Mouse (Mus musculus): ENCODE measurements around the gene Vmn2r16. TPM values are rescaled to one million over a fixed set of nuclear protein-coding genes. Genes with fewer than 3 reads are reported as not detected.

The Vmn2r16 gene
- total RNA-seq (2021) = not detected
- not detected in 2 replicates for polyA plus RNA-seq (2012; rRNA removed)
- long read RNA-seq = 0 reads

DNA sequence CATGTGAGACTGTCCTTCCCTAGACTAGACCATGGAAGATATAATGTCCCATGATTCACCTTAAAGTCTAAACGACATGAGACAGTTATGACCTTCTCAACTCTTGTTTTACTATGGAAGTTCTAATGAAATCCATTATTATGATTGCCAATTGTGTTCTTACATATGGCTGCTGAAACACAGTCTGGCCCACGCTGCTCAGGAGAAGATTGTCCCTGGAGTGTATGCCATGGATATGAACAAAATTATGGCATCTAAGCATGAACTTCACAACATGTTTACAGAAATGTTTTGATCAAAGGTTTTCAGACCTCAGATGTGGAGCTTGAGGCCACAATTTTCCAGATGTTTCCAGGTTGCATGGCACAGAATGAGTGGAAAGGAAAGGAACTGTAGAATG lies at the start of gene Vmn2r16:
Gene Vmn2r16, plus strand, starts transcription at position 301 of the 400 bp plus-strand sequence.
- TF ChIP-seq EP300 (IDR thresholded peaks at IDR 0.05; ENCODE audit: insufficient read depth, low read depth, low read length) (no peak), POLR2A (IDR thresholded peaks at IDR 0.05; ENCODE audit: insufficient read depth, low read depth, low read length) (no peak), CTCF (IDR thresholded peaks at IDR 0.05) (no peak)
- intact Hi-C loops (cut with DNase I) = no loop called here

DNA sequence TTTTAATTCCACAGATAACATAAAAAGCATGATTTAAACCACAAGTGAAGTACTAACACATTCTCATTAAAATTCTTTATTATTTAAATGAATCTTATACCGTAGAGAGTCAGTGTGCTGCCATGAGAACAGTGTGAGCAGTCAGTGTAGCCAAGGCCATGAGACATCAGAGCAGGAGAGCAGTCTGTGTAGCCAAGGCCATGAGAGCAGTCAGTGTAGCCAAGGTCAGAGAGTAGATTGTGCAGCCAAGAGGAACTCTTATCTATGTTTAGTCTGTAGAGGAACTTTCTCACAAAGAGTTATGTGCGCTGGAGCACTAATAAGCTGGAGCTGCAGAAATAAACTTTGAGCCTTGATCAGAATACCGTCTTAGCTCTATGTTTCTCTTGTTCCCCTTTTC lies 35.3 kb upstream of the Vmn2r16 start:
- H3K4me1 ChIP-seq (ENCODE audit: control insufficient read depth, insufficient read depth, low read length) = no peaks in the 10 kb centered on the region
- 68% methylated on average over 3 of the region's 3 CpGs for WGBS
- H3K4me3 ChIP-seq = no peak overlapping the region
- H3K27ac ChIP-seq = no peak overlapping the region
- H3K36me3 ChIP-seq (ENCODE audit: control insufficient read depth, insufficient read depth, low read length) = no peaks in the 10 kb centered on the region
- no peak overlapping the region for H3K9ac ChIP-seq (ENCODE audit: low read depth, low read length)
- H3K79me2 ChIP-seq (replicated peaks; ENCODE audit: control insufficient read depth, insufficient read depth, low read length) = no peaks in the 10 kb centered on the region
- no peaks in the 10 kb centered on the region for H3K27me3 ChIP-seq (ENCODE audit: control insufficient read depth, insufficient read depth, low read length)
- no peak for DNase-seq
- TF ChIP-seq POLR2A (IDR thresholded peaks at IDR 0.05; ENCODE audit: insufficient read depth, low read depth, low read length) = no peak
- no peak for TF ChIP-seq EP300 (IDR thresholded peaks at IDR 0.05; ENCODE audit: insufficient read depth, low read depth, low read length)
- TF ChIP-seq CTCF (IDR thresholded peaks at IDR 0.05) = no peak
- intact Hi-C loops (cut with DNase I) = no loop called here

More for the DNA sequence above, at the start of gene Vmn2r16:
- H3K4me1 ChIP-seq (ENCODE audit: control insufficient read depth, insufficient read depth, low read length) = no peaks in the 10 kb centered on the region
- 39% methylated on average over 2 of the region's 2 CpGs for WGBS
- H3K36me3 ChIP-seq (ENCODE audit: control insufficient read depth, insufficient read depth, low read length) = no peaks in the 10 kb centered on the region
- no peak within 1 kb of the TSS for H3K27ac ChIP-seq
- DNase-seq = no peak
- no peaks in the 10 kb centered on the region for H3K79me2 ChIP-seq (replicated peaks; ENCODE audit: control insufficient read depth, insufficient read depth, low read length)
- H3K9ac ChIP-seq (ENCODE audit: low read depth, low read length) = no peak within 1 kb of the TSS
- H3K4me3 ChIP-seq = no peak within 1 kb of the TSS
- no peaks in the 10 kb centered on the region for H3K27me3 ChIP-seq (ENCODE audit: control insufficient read depth, insufficient read depth, low read length)

GRCm38 (mm10) chr5:109297544-109297943 lies 32.4 kb upstream of the Vmn2r16 start, which contains the start of gene Vmn2r15:
TSS of gene Vmn2r15 (minus strand) at chr5:109297644.
- Histone ChIP-seq H3K36me3 (ENCODE audit: control insufficient read depth, insufficient read depth, low read length) (no peaks in the 10 kb centered on the region), H3K27me3 (ENCODE audit: control insufficient read depth, insufficient read depth, low read length) (no peaks in the 10 kb centered on the region), H3K4me1 (ENCODE audit: control insufficient read depth, insufficient read depth, low read length) (no peaks in the 10 kb centered on the region), H3K4me3 (no peak within 1 kb of the TSS), H3K9ac (ENCODE audit: low read depth, low read length) (no peak within 1 kb of the TSS), H3K27ac (no peak within 1 kb of the TSS), H3K79me2 (replicated peaks; ENCODE audit: control insufficient read depth, insufficient read depth, low read length) (no peaks in the 10 kb centered on the region)
- intact Hi-C loops (cut with DNase I) = no loop called here
- 39% methylated on average over 3 of the region's 3 CpGs for WGBS
- no peak for TF ChIP-seq POLR2A (IDR thresholded peaks at IDR 0.05; ENCODE audit: insufficient read depth, low read depth, low read length)
- TF ChIP-seq CTCF (IDR thresholded peaks at IDR 0.05) = no peak
- no peak for TF ChIP-seq EP300 (IDR thresholded peaks at IDR 0.05; ENCODE audit: insufficient read depth, low read depth, low read length)
- DNase-seq = no peak

DNA sequence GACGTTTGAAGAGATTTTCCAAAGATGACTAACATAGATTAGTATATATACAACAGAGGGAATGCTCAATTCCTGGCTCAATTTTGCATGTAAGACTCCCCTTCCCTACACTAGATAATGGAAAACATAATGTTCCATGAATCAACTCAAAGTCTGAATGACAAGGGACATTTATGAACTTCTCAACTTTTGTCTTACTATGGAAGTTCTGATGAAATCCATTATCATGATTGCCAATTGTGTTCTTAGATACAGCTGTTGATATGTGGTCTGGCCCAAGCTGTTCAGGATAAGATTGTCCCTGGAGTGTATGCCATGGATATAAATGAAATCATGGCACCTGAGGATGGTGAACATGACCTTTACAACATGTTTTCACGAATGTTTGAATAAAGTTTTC lies 89.4 kb downstream of the Vmn2r16 start, which contains the start of gene Vmn2r17:
Gene Vmn2r17, plus strand, starts transcription at position 301 of the 400 bp plus-strand sequence.
- H3K36me3 ChIP-seq (ENCODE audit: control insufficient read depth, insufficient read depth, low read length) = no peaks in the 10 kb centered on the region
- 33% methylated on average over 2 of the region's 2 CpGs for WGBS
- no peaks in the 10 kb centered on the region for H3K79me2 ChIP-seq (replicated peaks; ENCODE audit: control insufficient read depth, insufficient read depth, low read length)

More for the DNA sequence above, 89.4 kb downstream of the Vmn2r16 start, which contains the start of gene Vmn2r17:
- DNase-seq = no peak
- TF ChIP-seq POLR2A (IDR thresholded peaks at IDR 0.05; ENCODE audit: insufficient read depth, low read depth, low read length) (no peak), EP300 (IDR thresholded peaks at IDR 0.05; ENCODE audit: insufficient read depth, low read depth, low read length) (no peak)
- no peak within 1 kb of the TSS for H3K4me3 ChIP-seq
- no peaks in the 10 kb centered on the region for H3K27me3 ChIP-seq (ENCODE audit: control insufficient read depth, insufficient read depth, low read length)
- H3K27ac ChIP-seq = no peak within 1 kb of the TSS
- H3K4me1 ChIP-seq (ENCODE audit: control insufficient read depth, insufficient read depth, low read length) = no peaks in the 10 kb centered on the region
- intact Hi-C loops (cut with DNase I) = no loop called here
- no peak within 1 kb of the TSS for H3K9ac ChIP-seq (ENCODE audit: low read depth, low read length)

Other genes starting within 250 kb of the Vmn2r16 start
- not detected for gene Vmn2r12, start 232.2 kb upstream of the Vmn2r16 start, total RNA-seq (2021)
- not detected in 2 replicates for gene Vmn2r12, start 232.2 kb upstream of the Vmn2r16 start, polyA plus RNA-seq (2012; rRNA removed)
- not detected for gene Vmn2r13, start 138.0 kb upstream of the Vmn2r16 start, total RNA-seq (2021)
- gene Vmn2r13, start 138.0 kb upstream of the Vmn2r16 start, polyA plus RNA-seq (2012; rRNA removed) = not detected in 2 replicates
- not detected for gene Vmn2r14, start 105.5 kb upstream of the Vmn2r16 start, total RNA-seq (2021)
- not detected in 2 replicates for gene Vmn2r14, start 105.5 kb upstream of the Vmn2r16 start, polyA plus RNA-seq (2012; rRNA removed)
- gene Vmn2r15, start 32.5 kb upstream of the Vmn2r16 start, total RNA-seq (2021) = not detected
- not detected in 2 replicates for gene Vmn2r15, start 32.5 kb upstream of the Vmn2r16 start, polyA plus RNA-seq (2012; rRNA removed)
- not detected for gene Vmn2r17, start 89.5 kb downstream of the Vmn2r16 start, total RNA-seq (2021)
- not detected in 2 replicates for gene Vmn2r17, start 89.5 kb downstream of the Vmn2r16 start, polyA plus RNA-seq (2012; rRNA removed)
- gene Crlf2, start 228.8 kb downstream of the Vmn2r16 start, total RNA-seq (2021) = 1 to 10 TPM; 4.7 to 7.3 TPM
- 3.4 and 8.4 TPM in 2 replicates for gene Crlf2, start 228.8 kb downstream of the Vmn2r16 start, polyA plus RNA-seq (2012; rRNA removed)